Mouse (Mus musculus) fat pad, adult 2 months (tissue): ENCODE data around the gene A230050P20Rik.

Experiments
- DNase-seq: peaks from one replicate; pipeline ENCODE4 v3.0.0-alpha.2; 2011; ENCODE audit warnings: low read depth, low spot score; ENCODE audit errors: extremely low read depth

Gene A230050P20Rik

DNA sequence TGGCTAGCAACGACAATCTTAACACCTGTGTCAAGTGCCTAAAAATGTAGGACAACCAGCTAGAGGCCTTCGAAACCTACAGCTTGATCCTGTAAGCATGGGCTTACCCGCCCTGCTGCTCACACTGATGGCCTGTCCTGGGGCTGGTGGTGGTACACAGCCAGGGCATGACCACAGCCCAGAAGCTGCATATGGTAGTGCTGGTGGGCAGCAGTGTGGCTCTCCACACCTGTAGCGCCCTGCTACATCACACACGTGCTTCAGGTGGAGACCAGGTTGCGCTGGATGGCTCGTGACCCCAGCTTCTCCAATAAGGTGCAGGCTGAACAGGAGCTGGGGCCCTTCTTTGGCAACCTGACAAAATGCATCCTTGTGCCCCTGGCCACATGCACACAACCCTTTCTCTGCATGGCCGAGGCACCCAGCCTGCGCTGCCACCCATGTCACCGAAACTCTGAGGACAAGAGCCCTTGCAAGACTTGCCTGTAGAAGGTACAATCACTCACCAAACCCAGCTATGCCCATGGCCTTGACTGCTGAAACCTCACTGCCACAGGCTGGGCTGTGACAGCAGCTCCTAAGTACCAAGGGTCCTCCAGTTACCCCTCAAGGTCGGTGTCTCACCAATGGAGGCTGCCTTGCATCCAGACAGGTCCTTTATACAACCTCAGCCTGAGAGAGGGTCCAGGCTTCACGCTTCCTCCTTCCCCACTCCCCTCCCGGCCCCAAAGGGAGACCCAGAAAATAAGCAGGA is 25.3 kb downstream of the A230050P20Rik start:
- DNase-seq, result no peak

DNA sequence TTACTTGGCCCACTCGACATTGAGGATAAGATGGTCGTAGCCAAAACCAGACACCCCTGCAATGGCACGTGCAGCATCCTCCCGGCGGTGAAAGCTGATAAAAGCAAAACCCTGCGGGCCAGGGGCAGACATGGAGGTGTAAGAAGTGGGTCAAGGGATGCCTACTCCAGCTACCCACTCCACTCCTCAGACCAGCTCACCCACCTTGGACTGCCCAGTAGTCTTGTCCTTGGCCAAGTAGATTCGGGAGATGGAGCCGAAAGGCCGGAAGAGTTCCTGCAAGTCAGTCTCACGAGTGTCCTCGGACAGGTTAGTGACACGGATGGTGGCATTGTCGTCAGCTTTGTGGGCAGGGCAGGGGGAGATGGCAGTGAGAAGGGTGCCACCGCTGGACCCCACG is 26.2 kb downstream of the A230050P20Rik start:
- no peak for DNase-seq

DNA sequence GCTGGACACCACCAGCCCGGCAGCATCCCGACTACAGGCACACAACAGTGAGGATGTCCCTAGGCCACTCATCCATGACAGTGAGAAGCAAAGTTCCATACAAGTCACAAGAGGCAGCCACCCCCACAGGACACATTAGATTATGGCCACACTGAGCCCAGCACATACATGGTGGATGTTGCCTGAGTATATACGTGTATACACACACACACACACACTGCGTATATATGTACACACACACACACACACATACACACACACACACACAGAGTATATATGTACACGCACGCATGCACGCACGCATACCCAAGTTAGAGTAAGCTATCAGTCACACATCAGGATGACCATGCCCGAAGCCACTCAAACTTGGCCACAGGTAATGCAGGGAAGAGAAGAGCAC is 26.9 kb downstream of the A230050P20Rik start:
- no peak for DNase-seq

DNA sequence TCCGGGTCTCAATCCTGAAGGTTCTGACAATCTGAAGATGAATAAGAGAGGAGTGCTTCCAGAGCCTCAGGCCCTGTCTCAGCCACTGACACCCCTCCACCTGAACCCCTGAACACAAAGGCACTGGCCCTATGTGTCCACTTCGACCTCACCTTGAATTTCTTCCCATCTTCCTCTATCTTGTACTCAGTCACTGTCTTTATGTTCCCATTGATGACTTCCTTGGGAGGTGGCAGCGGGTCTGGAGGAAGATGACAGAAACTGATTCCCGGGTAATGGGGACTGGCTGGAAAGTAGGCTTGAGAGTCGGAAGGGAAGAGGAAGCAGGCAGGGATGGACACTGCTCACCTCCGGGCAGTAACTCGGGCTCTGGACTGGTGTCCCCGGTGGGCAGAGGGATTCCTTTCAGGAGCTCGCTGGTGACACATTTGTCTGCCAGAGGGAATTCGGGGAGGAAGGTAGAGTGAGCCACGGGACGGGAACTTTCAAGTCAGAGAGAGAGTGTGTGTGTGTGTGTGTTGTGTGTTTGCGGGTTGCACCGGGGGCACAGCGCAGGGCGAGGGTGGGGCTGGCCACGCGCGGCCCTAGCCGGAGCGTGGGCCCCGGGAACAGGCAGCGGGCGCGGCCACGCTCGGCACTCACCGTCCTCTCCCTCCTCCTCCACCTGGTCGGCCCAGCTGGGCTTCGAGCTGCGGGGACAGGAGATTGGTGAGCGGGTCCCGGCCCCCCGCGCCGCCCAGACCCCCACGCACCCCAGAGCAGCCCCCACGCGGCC is 29.5 kb downstream of the A230050P20Rik start:
- no peak for DNase-seq

DNA sequence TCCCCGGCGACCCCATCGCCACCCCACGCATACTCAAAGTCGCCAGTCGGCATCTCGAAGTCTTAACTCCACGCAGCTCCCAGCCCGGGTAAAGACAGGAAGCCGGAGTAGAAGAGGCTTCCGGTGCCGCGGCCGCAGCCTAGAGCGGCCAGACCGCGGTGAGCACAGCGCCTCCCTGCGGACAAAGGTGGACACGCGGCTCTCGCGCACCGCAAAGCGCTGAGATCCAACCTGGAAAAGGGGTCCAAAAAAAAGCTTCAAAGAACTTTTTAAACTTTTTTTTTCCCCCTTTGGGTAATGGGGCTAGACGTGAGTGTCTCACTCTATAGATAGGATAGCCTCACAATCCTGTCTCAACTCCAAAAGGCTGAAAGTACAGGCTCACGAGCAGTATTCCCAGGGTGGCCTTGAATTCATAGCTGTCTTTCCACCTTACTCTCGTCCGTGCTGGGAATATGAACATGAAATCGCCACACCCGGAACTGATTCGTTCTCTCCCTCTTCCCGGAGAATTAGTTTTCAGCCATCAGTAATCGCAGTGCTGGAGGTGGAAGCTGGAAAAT is 30.1 kb downstream of the A230050P20Rik start, which contains the start of gene Eif3g:
TSS of gene Eif3g (minus strand) at position 113 of the 563 bp plus-strand sequence.
- DNase-seq, result peak; percentile 39

DNA sequence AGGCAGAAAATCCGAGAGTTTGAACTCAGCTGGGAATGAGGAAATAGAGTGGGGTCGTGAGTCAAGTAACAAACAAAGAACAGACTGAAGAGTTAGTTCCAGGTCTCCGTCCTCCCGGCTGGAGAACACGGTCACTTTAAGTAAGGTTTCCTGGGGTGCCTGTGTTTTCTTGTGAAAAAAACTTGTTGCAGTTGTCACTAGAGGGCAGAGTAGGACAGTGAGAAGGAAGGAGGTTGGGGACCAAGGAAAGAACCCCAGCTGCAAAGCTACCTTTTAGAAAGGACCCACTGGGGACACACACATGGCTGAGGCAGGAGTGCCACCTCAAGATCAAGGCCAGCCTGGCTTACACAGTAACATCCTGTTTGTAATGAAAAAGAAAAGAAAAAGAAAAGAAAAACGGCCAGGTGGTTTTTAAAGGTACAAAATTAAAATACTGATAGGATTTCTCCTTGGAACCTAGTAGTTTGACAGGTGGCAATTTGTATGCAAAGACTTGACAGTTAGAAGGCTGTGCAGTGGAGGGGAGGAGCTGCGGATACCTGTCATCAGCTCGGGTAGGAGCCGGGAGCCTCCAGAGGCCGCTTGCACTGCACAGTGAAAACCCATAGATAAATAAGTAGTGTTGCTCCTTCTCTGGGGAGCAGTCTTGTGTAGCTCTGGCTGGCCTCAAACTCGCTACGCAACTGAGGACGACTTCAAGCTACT is 33.2 kb downstream of the A230050P20Rik start:
- DNase-seq, result no peak

DNA sequence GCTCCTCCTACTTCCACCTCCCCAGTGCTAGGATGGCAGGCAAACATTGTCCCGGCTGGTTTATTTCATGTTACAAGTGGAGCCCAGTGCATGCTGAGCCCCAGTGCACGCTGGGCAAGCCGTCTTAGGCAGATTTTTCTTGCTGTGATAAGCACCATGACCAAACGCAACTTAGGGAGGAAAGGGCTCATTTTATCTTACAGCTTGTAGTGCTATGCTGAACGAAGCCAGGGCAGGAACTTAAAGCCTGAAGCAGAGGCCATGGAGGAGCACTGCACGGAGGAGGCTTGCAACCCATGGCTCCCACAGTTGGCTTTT is 33.7 kb downstream of the A230050P20Rik start:
- no peak for DNase-seq

DNA sequence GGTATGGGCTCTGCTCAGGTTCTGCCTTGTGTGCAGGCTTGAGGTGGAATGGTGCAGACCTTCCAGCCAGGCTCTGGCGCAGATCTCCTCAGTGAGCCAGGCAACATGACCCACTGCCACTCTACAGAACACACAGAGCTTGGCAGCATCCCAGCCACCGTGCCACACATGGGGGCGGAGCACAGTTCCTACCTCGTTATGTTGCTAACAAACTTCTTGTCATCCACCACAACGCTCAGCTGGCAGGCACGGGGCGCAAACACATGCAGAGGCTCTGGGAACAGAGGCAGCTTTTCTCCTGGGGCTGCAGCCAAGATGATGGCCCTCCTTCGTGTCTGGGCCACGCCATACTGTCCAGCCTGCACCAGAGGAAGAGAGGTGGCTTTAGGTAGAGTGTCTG is 41.5 kb downstream of the A230050P20Rik start:
- DNase-seq, result no peak

DNA sequence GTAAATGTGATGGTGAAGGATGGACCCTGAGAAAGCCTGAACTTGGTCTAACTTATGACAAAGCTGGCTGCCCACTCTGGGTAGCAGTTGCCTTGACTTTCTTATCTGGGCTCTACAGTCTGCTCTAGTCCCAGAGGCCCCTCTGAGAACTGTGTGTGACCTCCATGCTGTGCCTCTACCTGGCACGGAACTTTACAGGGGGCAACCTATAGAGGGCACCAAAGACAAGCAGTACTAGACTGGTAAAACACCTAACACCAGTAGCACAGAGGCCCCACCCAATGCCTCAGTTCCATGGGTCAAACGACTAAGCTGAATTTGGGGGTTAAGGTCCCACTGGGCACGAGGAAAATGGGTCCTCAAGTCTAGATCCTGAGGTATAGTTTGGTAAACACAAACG is 47.7 kb downstream of the A230050P20Rik start:
- no peak for DNase-seq

DNA sequence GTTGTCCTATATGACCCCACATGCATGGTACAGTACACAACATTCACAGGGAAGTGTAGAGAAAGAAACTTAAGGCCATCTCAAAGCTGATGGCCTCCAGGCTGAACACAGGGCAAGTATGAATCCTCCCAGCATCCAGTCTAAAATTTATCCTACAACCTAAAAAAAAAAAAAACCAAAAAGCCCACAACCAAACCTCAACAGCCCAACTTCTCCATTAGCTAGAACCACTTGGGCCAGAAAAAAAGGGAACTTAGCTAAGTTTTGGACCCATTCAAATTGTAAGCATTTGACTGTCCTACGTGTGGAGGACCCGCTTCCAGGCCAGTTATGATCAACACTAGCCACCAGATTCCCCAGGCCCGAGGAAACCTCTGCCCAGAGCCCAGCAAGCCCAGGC is 54.8 kb downstream of the A230050P20Rik start:
- DNase-seq, result no peak
